Mouse (Mus musculus): ENCODE results near the gene Pfkm. TPM values are rescaled to one million over a fixed set of nuclear protein-coding genes. Genes with fewer than 3 reads are reported as not detected.

The Pfkm gene
- polyA plus RNA-seq, 1 experiment from 2014 or later = 22.2 TPM

DNA sequence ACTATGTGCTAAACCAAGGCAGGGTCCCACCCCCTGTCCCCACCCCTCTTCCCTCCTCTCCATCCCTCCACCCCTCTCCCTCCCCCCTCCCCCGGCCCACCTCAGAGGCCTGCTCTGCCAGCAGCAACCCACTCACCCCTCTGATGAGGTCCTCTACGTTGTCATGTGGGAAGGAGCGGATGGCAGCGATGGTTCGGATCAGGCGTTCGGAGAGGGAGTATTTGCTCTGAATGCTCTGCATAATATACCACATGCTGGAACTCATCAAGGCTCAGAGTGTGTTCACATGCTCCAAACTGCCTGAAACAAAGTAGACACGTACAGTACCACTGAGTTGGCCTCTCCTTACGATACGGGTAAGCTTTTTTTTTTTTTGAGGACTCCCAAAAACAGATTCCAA is 50.1 kb downstream of the Pfkm start:
- no peak for ATAC-seq (ENCODE audit: insufficient read depth)
- H3K4me1 ChIP-seq (replicated peaks) = peaks cover 19% of the 10 kb centered on the region
- H3K9me3 ChIP-seq (replicated peaks) = no peaks in the 10 kb centered on the region
- H3K27me3 ChIP-seq = no peaks in the 10 kb centered on the region
- no peak overlapping the region for H3K4me3 ChIP-seq (replicated peaks)
- H3K36me3 ChIP-seq (replicated peaks) = peaks cover 36% of the 10 kb centered on the region
- no peak overlapping the region for H3K4me2 ChIP-seq
- no peak overlapping the region for H3K27ac ChIP-seq (replicated peaks)
- WGBS (ENCODE audit: insufficient replicate concordance) = 87% methylated on average over 10 of the region's 10 CpGs
- H3K9ac ChIP-seq = no peak overlapping the region

GRCm38 (mm10) chr15:98144861-98145507 is 52.6 kb downstream of the Pfkm start:
- peak overlapping the region; percentile 82 for H3K4me2 ChIP-seq
- peak; percentile 68 for ATAC-seq (ENCODE audit: insufficient read depth)
- H3K9ac ChIP-seq = peak overlapping the region; percentile 86
- no peaks in the 10 kb centered on the region for H3K9me3 ChIP-seq (replicated peaks)
- 1% methylated on average over 35 of the region's 36 CpGs for WGBS (ENCODE audit: insufficient replicate concordance)
- H3K4me1 ChIP-seq (replicated peaks) = peaks cover 19% of the 10 kb centered on the region
- H3K27ac ChIP-seq (replicated peaks) = peak overlapping the region; percentile 70
- H3K27me3 ChIP-seq = no peaks in the 10 kb centered on the region
- H3K36me3 ChIP-seq (replicated peaks) = peaks cover 20% of the 10 kb centered on the region
- H3K4me3 ChIP-seq (replicated peaks) = peak overlapping the region; percentile 75

DNA sequence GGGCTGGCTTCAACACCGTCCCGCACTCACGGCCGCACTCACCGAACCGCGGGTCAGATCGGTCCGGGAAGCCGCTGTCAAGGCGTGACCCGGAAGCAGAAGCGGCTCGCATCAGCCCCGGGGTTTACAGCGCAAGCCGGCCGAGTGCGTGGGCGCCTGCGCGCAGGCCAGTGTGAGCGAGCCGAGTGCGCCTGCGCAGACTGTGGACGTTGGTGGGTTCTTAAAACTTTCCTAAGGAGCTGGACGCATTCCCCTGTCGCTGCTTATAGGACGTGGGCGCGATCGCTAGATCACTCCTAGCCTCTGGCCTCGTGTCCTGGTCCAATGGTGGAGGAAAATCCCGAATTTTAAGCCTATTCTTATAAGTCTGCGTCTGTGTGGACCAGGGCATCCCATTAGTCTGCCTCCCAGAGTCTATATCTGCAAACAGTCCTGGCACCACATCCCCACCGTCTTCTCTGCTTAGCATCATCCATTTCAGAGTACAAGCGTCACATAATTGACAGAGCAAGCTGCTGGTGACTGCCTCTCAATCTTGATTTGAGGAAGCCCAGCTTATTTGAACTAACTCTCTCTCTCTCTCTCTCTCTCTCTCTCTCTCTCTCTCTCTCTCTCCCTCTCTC is 53.3 kb downstream of the Pfkm start:
- peak overlapping the region; percentile 70 for H3K27ac ChIP-seq (replicated peaks)
- H3K4me3 ChIP-seq (replicated peaks) = peak overlapping the region; percentile 75
- WGBS (ENCODE audit: insufficient replicate concordance) = under 1% methylated on average over 38 of the region's 38 CpGs
- H3K36me3 ChIP-seq (replicated peaks) = peaks cover 13% of the 10 kb centered on the region
- H3K9me3 ChIP-seq (replicated peaks) = no peaks in the 10 kb centered on the region
- H3K27me3 ChIP-seq = no peaks in the 10 kb centered on the region
- peak; percentile 95 for ATAC-seq (ENCODE audit: insufficient read depth)
- peak overlapping the region; percentile 82 for H3K4me2 ChIP-seq
- peak overlapping the region; percentile 86 for H3K9ac ChIP-seq
- peaks cover 19% of the 10 kb centered on the region for H3K4me1 ChIP-seq (replicated peaks)

DNA sequence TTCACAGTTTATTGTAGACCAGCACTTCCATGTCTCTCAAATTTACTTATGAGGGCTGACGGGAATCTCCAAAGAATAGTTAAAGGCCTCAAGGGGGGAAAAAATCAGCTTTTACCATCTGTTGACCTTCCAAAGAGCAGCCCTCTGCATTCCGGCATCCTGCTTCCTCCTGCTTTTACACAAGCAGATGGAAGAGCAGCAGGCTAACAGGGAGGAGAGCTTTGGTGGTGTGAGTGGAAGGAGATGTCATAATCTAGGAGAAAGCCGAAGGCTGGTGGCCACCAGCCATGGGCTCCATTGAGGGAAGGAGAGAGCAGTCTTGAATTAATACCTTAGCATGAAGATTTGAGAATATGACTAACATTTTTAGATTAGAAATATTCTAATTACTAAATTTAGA is 56.0 kb downstream of the Pfkm start:
- Histone ChIP-seq H3K9ac (no peak overlapping the region), H3K4me2 (no peak overlapping the region), H3K4me3 (replicated peaks) (no peak overlapping the region), H3K36me3 (replicated peaks) (no peaks in the 10 kb centered on the region), H3K27me3 (no peaks in the 10 kb centered on the region), H3K27ac (replicated peaks) (no peak overlapping the region), H3K4me1 (replicated peaks) (peaks cover 19% of the 10 kb centered on the region), H3K9me3 (replicated peaks) (no peaks in the 10 kb centered on the region)
- 71% methylated on average over 3 of the region's 3 CpGs for WGBS (ENCODE audit: insufficient replicate concordance)
- no peak for ATAC-seq (ENCODE audit: insufficient read depth)

DNA sequence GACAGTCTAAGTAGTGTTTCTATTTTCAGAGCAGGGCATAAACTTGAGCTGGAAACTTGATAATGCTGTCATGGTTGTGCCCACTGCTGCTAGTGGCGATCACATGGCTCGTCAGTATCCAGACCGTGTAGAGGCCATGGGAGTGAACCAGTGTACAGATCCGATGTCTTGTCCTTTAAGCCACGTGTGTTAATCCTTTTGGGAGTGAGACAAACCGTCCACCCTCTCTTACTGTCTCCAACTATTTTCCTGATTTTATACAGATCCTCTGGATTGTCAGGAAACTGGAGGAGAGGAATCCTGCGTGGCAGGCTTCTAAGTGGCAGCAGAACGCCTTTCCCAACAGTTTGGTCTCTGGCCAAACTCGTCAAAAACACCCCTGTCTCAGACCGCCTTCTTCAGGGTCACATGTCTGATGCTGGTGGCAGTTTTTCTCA is 56.8 kb downstream of the Pfkm start:
- H3K4me3 ChIP-seq (replicated peaks) = no peak overlapping the region
- H3K27me3 ChIP-seq = no peaks in the 10 kb centered on the region
- 60% methylated on average over 10 of the region's 10 CpGs for WGBS (ENCODE audit: insufficient replicate concordance)
- H3K4me2 ChIP-seq = no peak overlapping the region
- no peak overlapping the region for H3K27ac ChIP-seq (replicated peaks)
- no peaks in the 10 kb centered on the region for H3K36me3 ChIP-seq (replicated peaks)
- H3K4me1 ChIP-seq (replicated peaks) = peaks cover 16% of the 10 kb centered on the region
- H3K9ac ChIP-seq = no peak overlapping the region
- H3K9me3 ChIP-seq (replicated peaks) = no peaks in the 10 kb centered on the region
- ATAC-seq (ENCODE audit: insufficient read depth) = no peak

DNA sequence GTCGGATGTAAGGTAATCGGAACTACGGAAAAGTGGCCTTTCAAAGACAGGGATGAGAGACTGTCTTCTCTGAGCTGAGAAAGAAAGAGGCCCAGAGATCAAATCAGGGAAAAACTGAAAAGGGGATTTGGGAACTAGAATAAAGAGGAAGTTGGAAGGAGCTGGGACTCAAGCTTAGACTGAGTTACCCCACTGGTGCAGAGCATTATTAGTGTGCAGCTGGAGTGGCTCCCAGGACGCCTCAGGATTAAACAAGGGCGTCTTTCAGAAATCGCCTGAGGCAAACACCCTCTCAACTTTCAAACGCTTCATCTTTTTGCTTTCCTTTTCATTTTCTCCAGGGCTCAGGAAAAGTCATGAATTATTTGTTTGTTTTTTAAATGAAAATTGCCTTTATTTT is 60.5 kb downstream of the Pfkm start:
- H3K9me3 ChIP-seq (replicated peaks) = no peaks in the 10 kb centered on the region
- H3K4me1 ChIP-seq (replicated peaks) = no peaks in the 10 kb centered on the region
- no peaks in the 10 kb centered on the region for H3K27me3 ChIP-seq
- WGBS (ENCODE audit: insufficient replicate concordance) = 78% methylated on average over 7 of the region's 7 CpGs
- no peak overlapping the region for H3K4me2 ChIP-seq
- H3K4me3 ChIP-seq (replicated peaks) = no peak overlapping the region
- no peaks in the 10 kb centered on the region for H3K36me3 ChIP-seq (replicated peaks)
- no peak overlapping the region for H3K9ac ChIP-seq
- ATAC-seq (ENCODE audit: insufficient read depth) = no peak
- no peak overlapping the region for H3K27ac ChIP-seq (replicated peaks)

DNA sequence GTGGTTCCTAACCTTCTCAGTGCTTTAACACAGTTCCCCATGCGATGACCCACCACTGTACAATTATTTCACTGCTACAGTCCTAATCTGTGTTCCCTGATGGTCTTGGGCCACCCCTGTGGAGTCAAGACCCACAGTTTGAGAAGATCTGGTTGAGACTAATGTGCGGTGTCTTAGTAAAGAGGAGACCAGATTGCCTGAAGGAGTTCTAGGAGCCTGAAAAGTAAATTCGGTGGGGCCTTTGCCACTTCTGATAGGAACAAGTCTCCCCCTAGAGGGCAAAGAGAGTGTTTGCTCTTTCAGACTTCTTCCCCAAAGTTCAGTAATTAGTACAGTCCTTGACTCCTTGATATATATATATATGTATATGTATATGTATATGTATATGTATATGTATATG is 61.2 kb downstream of the Pfkm start:
- H3K9me3 ChIP-seq (replicated peaks) = no peaks in the 10 kb centered on the region
- no peak overlapping the region for H3K9ac ChIP-seq
- no peaks in the 10 kb centered on the region for H3K4me1 ChIP-seq (replicated peaks)
- ATAC-seq (ENCODE audit: insufficient read depth) = no peak
- H3K27me3 ChIP-seq = no peaks in the 10 kb centered on the region
- H3K4me3 ChIP-seq (replicated peaks) = no peak overlapping the region
- no peak overlapping the region for H3K27ac ChIP-seq (replicated peaks)
- H3K4me2 ChIP-seq = no peak overlapping the region
- no peaks in the 10 kb centered on the region for H3K36me3 ChIP-seq (replicated peaks)
- WGBS (ENCODE audit: insufficient replicate concordance) = 32% methylated on average over 3 of the region's 3 CpGs

GRCm38 (mm10) chr15:98154146-98154545 is 61.8 kb downstream of the Pfkm start:
- no peak overlapping the region for H3K4me3 ChIP-seq (replicated peaks)
- no peaks in the 10 kb centered on the region for H3K4me1 ChIP-seq (replicated peaks)
- H3K4me2 ChIP-seq = no peak overlapping the region
- 45% methylated on average over 4 of the region's 4 CpGs for WGBS (ENCODE audit: insufficient replicate concordance)
- H3K27me3 ChIP-seq = no peaks in the 10 kb centered on the region
- H3K9ac ChIP-seq = no peak overlapping the region
- H3K27ac ChIP-seq (replicated peaks) = no peak overlapping the region
- H3K36me3 ChIP-seq (replicated peaks) = no peaks in the 10 kb centered on the region
- no peaks in the 10 kb centered on the region for H3K9me3 ChIP-seq (replicated peaks)
- no peak for ATAC-seq (ENCODE audit: insufficient read depth)

GRCm38 (mm10) chr15:98154631-98155030 is 62.2 kb downstream of the Pfkm start:
- ATAC-seq (ENCODE audit: insufficient read depth) = no peak
- Histone ChIP-seq H3K4me1 (replicated peaks) (no peaks in the 10 kb centered on the region), H3K9ac (no peak overlapping the region), H3K27ac (replicated peaks) (no peak overlapping the region), H3K4me2 (no peak overlapping the region), H3K36me3 (replicated peaks) (no peaks in the 10 kb centered on the region), H3K27me3 (no peaks in the 10 kb centered on the region), H3K4me3 (replicated peaks) (no peak overlapping the region), H3K9me3 (replicated peaks) (no peaks in the 10 kb centered on the region)
- WGBS (ENCODE audit: insufficient replicate concordance) = 68% methylated on average over 3 of the region's 3 CpGs

- no peaks in the 10 kb centered on the region for H3K27me3 ChIP-seq
- H3K4me3 ChIP-seq (replicated peaks) = no peak overlapping the region
- H3K9me3 ChIP-seq (replicated peaks) = no peaks in the 10 kb centered on the region
- WGBS (ENCODE audit: insufficient replicate concordance) = 75% methylated on average over 5 of the region's 5 CpGs
- no peak overlapping the region for H3K27ac ChIP-seq (replicated peaks)
- ATAC-seq (ENCODE audit: insufficient read depth) = no peak
- no peak overlapping the region for H3K9ac ChIP-seq
- no peak overlapping the region for H3K4me2 ChIP-seq
- H3K36me3 ChIP-seq (replicated peaks) = no peaks in the 10 kb centered on the region
- H3K4me1 ChIP-seq (replicated peaks) = no peaks in the 10 kb centered on the region
Observed at GRCm38 (mm10) chr15:98155272-98155671, 62.9 kb downstream of the Pfkm start.

- Histone ChIP-seq H3K27me3 (no peaks in the 10 kb centered on the region), H3K4me2 (no peak overlapping the region), H3K9ac (no peak overlapping the region), H3K4me3 (replicated peaks) (no peak overlapping the region), H3K9me3 (replicated peaks) (no peaks in the 10 kb centered on the region), H3K36me3 (replicated peaks) (no peaks in the 10 kb centered on the region), H3K4me1 (replicated peaks) (no peaks in the 10 kb centered on the region), H3K27ac (replicated peaks) (no peak overlapping the region)
- WGBS (ENCODE audit: insufficient replicate concordance) = 49% methylated on average over 4 of the region's 4 CpGs
- no peak for ATAC-seq (ENCODE audit: insufficient read depth)
Observed at GRCm38 (mm10) chr15:98155944-98156343, 63.6 kb downstream of the Pfkm start.

GRCm38 (mm10) chr15:98157253-98157652 is 64.9 kb downstream of the Pfkm start:
- Histone ChIP-seq H3K4me2 (no peak overlapping the region), H3K9me3 (replicated peaks) (no peaks in the 10 kb centered on the region), H3K27me3 (0 out of 2 replicates have a peak, but pooled peaks cover 4% of the 10 kb centered on the region), H3K27ac (replicated peaks) (no peak overlapping the region), H3K36me3 (replicated peaks) (no peaks in the 10 kb centered on the region), H3K4me3 (replicated peaks) (no peak overlapping the region), H3K4me1 (replicated peaks) (no peaks in the 10 kb centered on the region), H3K9ac (no peak overlapping the region)
- no peak for ATAC-seq (ENCODE audit: insufficient read depth)
- WGBS (ENCODE audit: insufficient replicate concordance) = 25% methylated on average over 1 of the region's 1 CpGs

Data from liver, embryonic 15.5 days (tissue).